Mouse (Mus musculus) kidney, embryonic 16.5 days (tissue): ENCODE measurements at regions not wholly inside any gene's neighbourhood (a gene's known extent, or its start where the extent isn't known, plus 50 kb on each side); places are given as distances from the start of the nearest gene placed in this dataset.

Experiments used
- ATAC-seq: fragments of 200-750 bp; cut with Nextera tagmentation; 2 replicates; pipeline ENCODE4 v1.8.0; 2017; ENCODE audit warnings: moderate TSS enrichment; ENCODE audit not compliant: low FRiP score, low TSS enrichment
- H3K27ac ChIP-seq: fragments of 300-500 bp; sonication (generic); 2 replicates; pipeline ENCODE4 v1.5.1; 2014; ENCODE audit warnings: low read length
- H3K27me3 ChIP-seq: fragments of 300-500 bp; sonication (generic); 2 replicates; pipeline ENCODE4 v1.6.1; 2014; ENCODE audit warnings: low read length, control low read depth, mixed read lengths; ENCODE audit not compliant: insufficient read depth
- H3K36me3 ChIP-seq: fragments of 300-500 bp; sonication (generic); 2 replicates; pipeline ENCODE4 v1.6.1; 2014; ENCODE audit warnings: low read length, control low read depth, mixed read lengths; ENCODE audit not compliant: insufficient read depth
- H3K4me1 ChIP-seq: fragments of 300-500 bp; sonication (generic); 2 replicates; pipeline ENCODE4 v1.6.1; 2014; ENCODE audit warnings: low read length, control low read depth, mixed read lengths; ENCODE audit not compliant: insufficient read depth
- H3K4me2 ChIP-seq: fragments of 300-500 bp; sonication (generic); replicated peaks from 2 replicates; pipeline ENCODE4 v1.6.1; 2014; ENCODE audit warnings: low read depth, low read length
- H3K4me3 ChIP-seq: fragments of 300-500 bp; sonication (generic); 2 replicates; pipeline ENCODE4 v1.5.1; 2014; ENCODE audit warnings: mild to moderate bottlenecking, low read length
- H3K9ac ChIP-seq: fragments of 300-500 bp; sonication (generic); replicated peaks from 2 replicates; pipeline ENCODE4 v1.6.1; 2014; ENCODE audit warnings: low read length
- H3K9me3 ChIP-seq: fragments of 300-500 bp; sonication (generic); 2 replicates; pipeline ENCODE4 v1.6.1; 2016; ENCODE audit warnings: low read length, control low read depth
- WGBS: fragments of 180-500 bp; shearing (Covaris S2); extraction: QIAGEN DNeasy Blood & Tissue Kit; methylation state at CpG from one replicate; pipeline ENCODE4 v1.1.7; 2014; 5-methylcytosine and 5-hydroxymethylcytosine counted together

- Histone ChIP-seq H3K36me3 (no peaks in the 10 kb centered on the region), H3K9ac (peak overlapping the region; percentile 16; the same call in 1 of the 2 replicates), H3K27ac (peak overlapping the region; percentile 43), H3K4me2 (no peak overlapping the region), H3K4me1 (peaks cover 39% of the 10 kb centered on the region), H3K9me3 (no peaks in the 10 kb centered on the region), H3K27me3 (no peaks in the 10 kb centered on the region), H3K4me3 (no peak overlapping the region)
- 46% methylated on average over 14 of the region's 14 CpGs for WGBS
- no peak for ATAC-seq
These were observed 145.4 kb upstream of the Serp2 start for GRCm38 (mm10) chr14:76701911-76702708.

GRCm38 (mm10) chr14:76701304-76701703 lies 144.6 kb upstream of the Serp2 start:
- Histone ChIP-seq H3K4me2 (no peak overlapping the region), H3K4me1 (peaks cover 47% of the 10 kb centered on the region), H3K27ac (no peak overlapping the region), H3K4me3 (no peak overlapping the region), H3K9ac (no peak overlapping the region), H3K9me3 (no peaks in the 10 kb centered on the region), H3K27me3 (no peaks in the 10 kb centered on the region), H3K36me3 (no peaks in the 10 kb centered on the region)
- 93% methylated on average over 1 of the region's 1 CpGs for WGBS
- no peak for ATAC-seq

- H3K4me2 ChIP-seq, result no peak overlapping the region
- no peak for ATAC-seq
- H3K27me3 ChIP-seq, result no peaks in the 10 kb centered on the region
- H3K4me1 ChIP-seq, result peaks cover 52% of the 10 kb centered on the region
- no peak overlapping the region for H3K9ac ChIP-seq
- WGBS, result 78% methylated on average over 3 of the region's 3 CpGs
- H3K9me3 ChIP-seq, result no peaks in the 10 kb centered on the region
- no peak overlapping the region for H3K27ac ChIP-seq
- no peaks in the 10 kb centered on the region for H3K36me3 ChIP-seq
- no peak overlapping the region for H3K4me3 ChIP-seq
These were observed 144.1 kb upstream of the Serp2 start for GRCm38 (mm10) chr14:76700796-76701195.

- 81% methylated on average over 4 of the region's 4 CpGs for WGBS
- Histone ChIP-seq H3K4me3 (no peak overlapping the region), H3K9me3 (no peaks in the 10 kb centered on the region), H3K4me2 (no peak overlapping the region), H3K36me3 (no peaks in the 10 kb centered on the region), H3K4me1 (peaks cover 58% of the 10 kb centered on the region), H3K27ac (no peak overlapping the region), H3K27me3 (no peaks in the 10 kb centered on the region), H3K9ac (no peak overlapping the region)
- ATAC-seq, result no peak
These were observed 143.5 kb upstream of the Serp2 start for GRCm38 (mm10) chr14:76700190-76700589.

GRCm38 (mm10) chr14:76698718-76699402 lies 142.2 kb upstream of the Serp2 start:
- H3K27ac ChIP-seq, result peak overlapping the region; percentile 94
- peaks cover 69% of the 10 kb centered on the region for H3K4me1 ChIP-seq
- no peak overlapping the region for H3K4me3 ChIP-seq
- 22% methylated on average over 4 of the region's 4 CpGs for WGBS
- ATAC-seq, result peak; percentile 76
- no peaks in the 10 kb centered on the region for H3K9me3 ChIP-seq
- H3K9ac ChIP-seq, result peak overlapping the region; percentile 37; the same call in 1 of the 2 replicates
- no peaks in the 10 kb centered on the region for H3K36me3 ChIP-seq
- no peaks in the 10 kb centered on the region for H3K27me3 ChIP-seq
- H3K4me2 ChIP-seq, result 0 out of 2 replicates have a peak overlapping the region, but pooled peaks have one; percentile 5

- H3K9ac ChIP-seq, result no peak overlapping the region
- WGBS, result 50% methylated on average over 4 of the region's 4 CpGs
- H3K36me3 ChIP-seq, result no peaks in the 10 kb centered on the region
- no peak for ATAC-seq
- H3K4me2 ChIP-seq, result no peak overlapping the region
- H3K4me1 ChIP-seq, result peaks cover 70% of the 10 kb centered on the region
- no peaks in the 10 kb centered on the region for H3K27me3 ChIP-seq
- no peak overlapping the region for H3K4me3 ChIP-seq
- H3K27ac ChIP-seq, result peak overlapping the region; percentile 94
- no peaks in the 10 kb centered on the region for H3K9me3 ChIP-seq
These were observed 140.0 kb upstream of the Serp2 start for GRCm38 (mm10) chr14:76696729-76697128.

- H3K4me1 ChIP-seq, result peaks cover 70% of the 10 kb centered on the region
- peak overlapping the region; percentile 36 for H3K4me2 ChIP-seq
- H3K36me3 ChIP-seq, result no peaks in the 10 kb centered on the region
- H3K4me3 ChIP-seq, result no peak overlapping the region
- WGBS, result 22% methylated on average over 16 of the region's 18 CpGs
- H3K9ac ChIP-seq, result no peak overlapping the region
- no peaks in the 10 kb centered on the region for H3K27me3 ChIP-seq
- H3K9me3 ChIP-seq, result no peaks in the 10 kb centered on the region
- no peak for ATAC-seq
- H3K27ac ChIP-seq, result peak overlapping the region; percentile 94
These were observed 139.1 kb upstream of the Serp2 start for GRCm38 (mm10) chr14:76695691-76696355.

- Histone ChIP-seq H3K4me3 (no peak overlapping the region), H3K9me3 (no peaks in the 10 kb centered on the region), H3K27ac (peak overlapping the region; percentile 94), H3K4me1 (peaks cover 70% of the 10 kb centered on the region), H3K9ac (no peak overlapping the region), H3K36me3 (no peaks in the 10 kb centered on the region), H3K27me3 (no peaks in the 10 kb centered on the region), H3K4me2 (no peak overlapping the region)
- WGBS, result 45% methylated on average over 8 of the region's 8 CpGs
- ATAC-seq, result no peak
These were observed 138.2 kb upstream of the Serp2 start for GRCm38 (mm10) chr14:76694894-76695293.

GRCm38 (mm10) chr14:76693351-76694317 lies 136.9 kb upstream of the Serp2 start:
- Histone ChIP-seq H3K4me2 (no peak overlapping the region), H3K27ac (peak overlapping the region; percentile 72), H3K36me3 (no peaks in the 10 kb centered on the region), H3K4me1 (peaks cover 63% of the 10 kb centered on the region), H3K9ac (no peak overlapping the region), H3K27me3 (no peaks in the 10 kb centered on the region), H3K9me3 (no peaks in the 10 kb centered on the region), H3K4me3 (no peak overlapping the region)
- 52% methylated on average over 15 of the region's 15 CpGs for WGBS
- no peak for ATAC-seq
